Mouse (Mus musculus) G1E (cell line): ENCODE measurements around the gene Dnajc1.

Source experiments
- CTCF ChIP-seq: IDR thresholded peaks from 2 replicates; pipeline ENCODE4 v1.5.1; 2012; ENCODE audit warnings: low read depth, low read length, inconsistent platforms, mixed read lengths
- GATA1 ChIP-seq: IDR thresholded peaks from 2 replicates; pipeline ENCODE4 v1.6.1; 2012; ENCODE audit warnings: borderline replicate concordance, low read length, inconsistent platforms, mixed read lengths
- TAL1 ChIP-seq: conservative IDR thresholded peaks from 2 replicates; pipeline ENCODE4 v1.6.1; 2012; ENCODE audit warnings: low read depth, low read length, inconsistent platforms, mixed read lengths

DNA sequence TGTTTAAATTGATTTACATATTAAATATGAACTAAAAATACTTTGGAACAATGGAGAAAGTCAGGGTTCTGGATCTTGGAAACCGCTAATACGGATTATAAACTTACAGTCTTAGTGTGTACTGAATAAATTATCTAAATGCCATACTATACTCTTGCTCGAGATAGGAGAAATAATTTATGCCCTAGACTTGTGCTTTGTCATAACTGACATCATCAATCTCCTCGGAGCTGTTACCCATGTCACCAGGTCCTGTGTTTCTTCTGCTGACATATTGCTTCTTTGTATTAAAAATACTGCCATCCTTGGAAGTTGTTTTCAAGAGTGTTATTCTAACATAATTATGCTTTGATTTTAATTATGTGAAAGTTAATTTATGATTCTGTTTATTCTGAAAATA lies 197.3 kb downstream of the Dnajc1 start:
- TF ChIP-seq CTCF (no peak), TAL1 (no peak), GATA1 (no peak)
